Mouse (Mus musculus) hindbrain, embryonic 14.5 days (tissue): ENCODE data around the gene Slc7a1. TPM values are rescaled to one million over a fixed set of nuclear protein-coding genes. Genes with fewer than 3 reads are reported as not detected.

ENCODE experiments used
- ATAC-seq: fragments of 200-750 bp; cut with Nextera tagmentation; 2 replicates; pipeline ENCODE4 v1.8.0; 2017; ENCODE audit warnings: moderate number of reproducible peaks, mild to moderate bottlenecking, moderate TSS enrichment, moderate library complexity; ENCODE audit not compliant: low FRiP score
- DNase-seq: peaks from one replicate; pipeline ENCODE4 v3.0.0-alpha.2; 2015; ENCODE audit warnings: low spot score
- H3K27ac ChIP-seq: fragments of 300-500 bp; sonication (generic); 2 replicates; pipeline ENCODE4 v1.5.1; 2014; ENCODE audit warnings: mild to moderate bottlenecking, moderate library complexity
- H3K27me3 ChIP-seq: fragments of 300-500 bp; sonication (generic); 2 replicates; pipeline ENCODE4 v1.6.1; 2014; ENCODE audit warnings: mild to moderate bottlenecking, low read length, mixed read lengths; ENCODE audit not compliant: control insufficient read depth, insufficient read depth
- H3K36me3 ChIP-seq: fragments of 300-500 bp; sonication (generic); replicated peaks from 2 replicates; pipeline ENCODE4 v1.6.1; 2014; ENCODE audit not compliant: control insufficient read depth, insufficient read depth
- H3K4me1 ChIP-seq: fragments of 300-500 bp; sonication (generic); replicated peaks from 2 replicates; pipeline ENCODE4 v1.6.1; 2014; ENCODE audit warnings: antibody characterized with exemption, low read length, mixed read lengths; ENCODE audit not compliant: control insufficient read depth, insufficient read depth
- H3K4me2 ChIP-seq: fragments of 300-500 bp; sonication (generic); replicated peaks from 2 replicates; pipeline ENCODE4 v1.6.1; 2014; ENCODE audit warnings: mild to moderate bottlenecking, moderate library complexity
- H3K4me3 ChIP-seq: fragments of 300-500 bp; sonication (generic); replicated peaks from 2 replicates; pipeline ENCODE4 v1.5.1; 2014; ENCODE audit warnings: mild to moderate bottlenecking, low read length
- H3K9ac ChIP-seq: fragments of 300-500 bp; sonication (generic); 2 replicates; pipeline ENCODE4 v1.6.1; 2014
- H3K9me3 ChIP-seq: fragments of 300-500 bp; sonication (generic); 2 replicates; pipeline ENCODE4 v1.6.1; 2016; ENCODE audit warnings: low read length; ENCODE audit not compliant: control insufficient read depth
- WGBS: fragments of 180-500 bp; shearing (Covaris S2); extraction: QIAGEN DNeasy Blood & Tissue Kit; methylation state at CpG from one replicate; pipeline ENCODE4 v1.1.7; 2014; 5-methylcytosine and 5-hydroxymethylcytosine counted together
- polyA plus RNA-seq: library from polyadenylated mRNA; unstranded; fragments of >200 nt; fragmentation: Nextera tagmentation; extraction: Ambion mirVana; gene quantifications from 2 replicates; pipeline ENCODE4 v1.2.1, GENCODE M21; 2014

Slc7a1 gene
- polyA plus RNA-seq, 1 experiment from 2014 or later = 58.4 TPM

DNA sequence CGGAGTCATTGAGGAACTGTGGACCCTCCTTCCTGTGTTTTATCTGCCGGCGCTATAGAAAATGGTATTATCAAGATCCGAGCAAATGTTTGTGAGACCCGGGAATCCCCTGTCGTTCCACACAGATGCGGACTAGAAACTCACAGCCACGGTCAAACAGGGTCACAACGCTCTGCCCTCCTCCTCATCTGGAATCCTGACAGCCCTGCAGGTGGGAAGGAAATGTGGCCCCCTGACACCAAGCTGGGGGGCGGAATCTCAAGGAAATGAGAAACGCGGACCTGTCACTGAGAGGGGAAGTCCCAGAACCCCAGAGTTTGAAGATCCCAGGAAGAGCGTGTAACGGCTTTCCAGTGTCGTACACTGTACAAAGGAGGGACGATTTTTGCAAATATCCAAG is 46.3 kb downstream of the Slc7a1 start:
- ATAC-seq = no peak
- no peak overlapping the region for H3K9ac ChIP-seq
- WGBS = 83% methylated on average over 16 of the region's 16 CpGs

GRCm38 (mm10) chr5:148349327-148350011 is 50.2 kb downstream of the Slc7a1 start:
- Histone ChIP-seq H3K4me2 (no peak overlapping the region), H3K4me1 (peaks cover 10% of the 10 kb centered on the region), H3K27me3 (no peaks in the 10 kb centered on the region), H3K9me3 (no peaks in the 10 kb centered on the region), H3K4me3 (no peak overlapping the region), H3K9ac (no peak overlapping the region; the same call in 1 of the 2 replicates), H3K27ac (peak overlapping the region; percentile 68), H3K36me3 (no peaks in the 10 kb centered on the region; the same call in 1 of the 2 replicates)
- WGBS = 54% methylated on average over 15 of the region's 15 CpGs
- ATAC-seq (no peak), DNase-seq (no peak)

More for the DNA sequence above, 46.3 kb downstream of the Slc7a1 start:
- no peaks in the 10 kb centered on the region for H3K9me3 ChIP-seq
- no peak overlapping the region for H3K4me2 ChIP-seq
- no peak overlapping the region for H3K27ac ChIP-seq
- H3K4me1 ChIP-seq = peaks cover 10% of the 10 kb centered on the region
- no peak for DNase-seq
- no peaks in the 10 kb centered on the region for H3K36me3 ChIP-seq
- no peak overlapping the region for H3K4me3 ChIP-seq
- H3K27me3 ChIP-seq = no peaks in the 10 kb centered on the region

DNA sequence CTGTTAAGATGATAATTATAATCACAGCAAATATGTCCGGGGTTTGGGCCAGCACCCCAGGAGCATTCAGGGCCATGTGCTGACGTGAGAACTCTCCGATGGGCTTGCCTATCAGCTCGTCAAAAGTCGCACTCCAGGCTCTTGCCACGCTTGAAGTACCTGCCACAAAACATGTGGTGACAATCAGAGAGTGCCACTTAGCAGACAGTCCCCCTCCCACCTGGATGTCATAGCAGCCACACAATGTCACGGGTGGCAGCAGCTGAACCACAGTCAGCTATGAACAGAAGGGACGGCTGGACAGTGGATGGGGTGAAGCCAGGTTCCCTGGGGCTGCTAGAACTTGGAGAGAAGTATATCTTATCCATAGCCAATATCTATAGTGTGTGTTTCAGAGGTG is 51.6 kb downstream of the Slc7a1 start:
- Histone ChIP-seq H3K36me3 (no peaks in the 10 kb centered on the region; the same call in 1 of the 2 replicates), H3K9ac (no peak overlapping the region), H3K4me3 (no peak overlapping the region), H3K27me3 (no peaks in the 10 kb centered on the region), H3K27ac (no peak overlapping the region), H3K9me3 (no peaks in the 10 kb centered on the region), H3K4me1 (peaks cover 10% of the 10 kb centered on the region), H3K4me2 (no peak overlapping the region)
- DNase-seq = no peak
- ATAC-seq = no peak
- WGBS = 59% methylated on average over 8 of the region's 8 CpGs

- H3K27ac ChIP-seq = no peak overlapping the region
- WGBS = 83% methylated on average over 8 of the region's 8 CpGs
- H3K4me2 ChIP-seq = no peak overlapping the region
- no peaks in the 10 kb centered on the region for H3K27me3 ChIP-seq
- no peaks in the 10 kb centered on the region for H3K9me3 ChIP-seq
- DNase-seq (no peak), ATAC-seq (no peak)
- no peaks in the 10 kb centered on the region; the same call in 1 of the 2 replicates for H3K36me3 ChIP-seq
- H3K4me1 ChIP-seq = peaks cover 13% of the 10 kb centered on the region
- H3K9ac ChIP-seq = no peak overlapping the region
- H3K4me3 ChIP-seq = no peak overlapping the region
Observed at GRCm38 (mm10) chr5:148346543-148346942, 53.2 kb downstream of the Slc7a1 start.

- H3K36me3 ChIP-seq = no peaks in the 10 kb centered on the region; the same call in 1 of the 2 replicates
- no peak overlapping the region for H3K9ac ChIP-seq
- H3K4me3 ChIP-seq = no peak overlapping the region
- H3K4me1 ChIP-seq = peaks cover 8% of the 10 kb centered on the region
- 84% methylated on average over 5 of the region's 5 CpGs for WGBS
- H3K4me2 ChIP-seq = no peak overlapping the region
- no peak for ATAC-seq
- H3K9me3 ChIP-seq = no peaks in the 10 kb centered on the region
- H3K27me3 ChIP-seq = no peaks in the 10 kb centered on the region
- no peak overlapping the region for H3K27ac ChIP-seq
- DNase-seq = no peak
Observed at GRCm38 (mm10) chr5:148344374-148344773, 55.3 kb downstream of the Slc7a1 start.

DNA sequence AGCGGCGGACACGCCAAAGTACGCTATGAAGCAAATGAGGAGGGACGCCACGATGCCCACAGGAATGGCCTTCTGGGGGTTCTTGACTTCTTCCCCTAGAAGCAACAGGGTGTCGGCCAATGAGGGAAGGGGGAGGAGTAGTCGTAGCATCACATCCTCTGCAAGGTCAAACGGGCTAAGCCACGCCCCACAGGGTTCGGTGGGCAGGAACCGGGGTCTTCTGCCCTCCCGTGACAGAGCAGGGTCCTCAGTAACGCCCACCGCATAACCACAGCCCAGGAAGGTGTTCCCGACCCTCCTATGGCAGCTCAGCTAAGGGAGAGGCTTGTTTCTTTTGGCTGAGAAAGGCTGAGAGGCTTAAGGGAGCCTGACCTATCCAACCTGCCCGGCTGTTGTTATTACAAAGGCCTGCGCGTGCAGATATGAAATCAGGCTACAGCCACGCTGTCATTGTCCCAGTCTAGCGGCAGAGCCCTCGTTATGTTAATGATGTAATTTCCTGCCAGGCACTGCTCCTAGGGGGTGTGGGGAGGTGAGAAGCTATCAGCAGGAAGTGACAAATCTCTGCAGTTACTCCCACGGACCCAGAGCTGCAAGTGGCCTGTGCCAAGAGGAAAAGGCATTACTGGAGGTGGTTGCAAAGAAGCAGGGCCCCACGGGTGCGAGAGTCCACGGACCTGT is 57.5 kb downstream of the Slc7a1 start:
- ATAC-seq (peak; percentile 73), DNase-seq (peak; percentile 57)
- H3K4me3 ChIP-seq = peak overlapping the region; percentile 4
- H3K4me1 ChIP-seq = peaks cover 3% of the 10 kb centered on the region; the same call in 1 of the 2 replicates
- H3K4me2 ChIP-seq = peak overlapping the region; percentile 42
- peak overlapping the region; percentile 55; the same call in 1 of the 2 replicates for H3K27ac ChIP-seq
- H3K9me3 ChIP-seq = no peaks in the 10 kb centered on the region
- no peaks in the 10 kb centered on the region; the same call in 1 of the 2 replicates for H3K36me3 ChIP-seq
- H3K9ac ChIP-seq = 0 out of 2 replicates have a peak overlapping the region, but pooled peaks have one; percentile 26
- H3K27me3 ChIP-seq = no peaks in the 10 kb centered on the region
- 34% methylated on average over 26 of the region's 26 CpGs for WGBS

DNA sequence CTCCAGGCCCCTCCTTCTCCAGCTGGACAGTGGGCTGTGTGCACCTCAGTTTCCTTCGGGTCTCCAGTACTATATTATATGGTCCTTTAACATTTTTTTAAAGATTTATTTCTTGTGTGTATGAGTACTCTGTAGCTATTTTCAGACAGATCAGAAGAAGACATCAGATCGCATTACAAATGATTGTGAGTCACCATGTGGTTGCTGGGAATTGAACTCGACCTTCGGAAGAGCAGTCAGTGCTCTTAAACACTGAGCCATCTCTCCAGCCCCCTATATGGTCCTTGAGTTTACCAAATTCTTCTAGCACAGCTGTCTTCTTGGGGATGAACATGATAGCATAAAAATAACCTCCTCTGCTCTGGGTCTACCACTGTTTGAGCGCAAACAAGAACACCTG is 60.6 kb downstream of the Slc7a1 start:
- Histone ChIP-seq H3K4me2 (no peak overlapping the region), H3K9me3 (no peaks in the 10 kb centered on the region), H3K4me3 (no peak overlapping the region), H3K9ac (no peak overlapping the region), H3K36me3 (peaks cover 3% of the 10 kb centered on the region; the same call in 1 of the 2 replicates), H3K4me1 (peaks cover 3% of the 10 kb centered on the region; the same call in 1 of the 2 replicates), H3K27me3 (no peaks in the 10 kb centered on the region), H3K27ac (no peak overlapping the region)
- ATAC-seq = no peak
- DNase-seq = no peak
- WGBS = 94% methylated on average over 5 of the region's 5 CpGs

DNA sequence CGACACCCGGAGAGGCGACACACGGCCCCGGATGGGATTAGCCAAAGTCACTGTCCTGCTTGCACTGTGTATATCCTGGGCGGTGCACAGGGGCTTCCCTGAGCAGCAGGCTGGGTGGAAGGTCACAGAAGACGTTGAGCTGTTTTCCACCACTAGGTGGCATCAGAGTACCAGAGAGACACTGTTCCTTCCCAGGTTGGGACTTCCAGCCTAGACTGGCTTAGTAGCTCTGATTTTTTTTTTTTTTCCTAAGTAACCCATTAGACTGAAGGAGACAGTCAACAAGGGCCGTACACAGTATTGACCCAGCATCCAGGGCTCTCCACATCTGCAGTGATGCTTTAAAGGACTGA is 67.1 kb downstream of the Slc7a1 start:
- H3K36me3 ChIP-seq = peaks cover 3% of the 10 kb centered on the region; the same call in 1 of the 2 replicates
- 35% methylated on average over 8 of the region's 8 CpGs for WGBS
- DNase-seq (peak; percentile 89), ATAC-seq (peak; percentile 86)
- no peaks in the 10 kb centered on the region for H3K27me3 ChIP-seq
- H3K4me3 ChIP-seq = no peak overlapping the region
- H3K9ac ChIP-seq = no peak overlapping the region
- no peaks in the 10 kb centered on the region for H3K9me3 ChIP-seq
- no peak overlapping the region for H3K4me2 ChIP-seq
- no peak overlapping the region for H3K27ac ChIP-seq
- no peaks in the 10 kb centered on the region for H3K4me1 ChIP-seq

- no peaks in the 10 kb centered on the region for H3K4me1 ChIP-seq
- ATAC-seq (peak; percentile 38), DNase-seq (no peak)
- no peak overlapping the region for H3K9ac ChIP-seq
- H3K27me3 ChIP-seq = no peaks in the 10 kb centered on the region
- no peak overlapping the region for H3K4me2 ChIP-seq
- H3K4me3 ChIP-seq = no peak overlapping the region
- peaks cover 3% of the 10 kb centered on the region; the same call in 1 of the 2 replicates for H3K36me3 ChIP-seq
- no peaks in the 10 kb centered on the region for H3K9me3 ChIP-seq
- H3K27ac ChIP-seq = no peak overlapping the region
- WGBS = 81% methylated on average over 18 of the region's 18 CpGs
Observed at GRCm38 (mm10) chr5:148331926-148332621, 67.6 kb downstream of the Slc7a1 start.
